Mouse (Mus musculus) intestine, postnatal 0 days (tissue): ENCODE data around the gene Aqp6. TPM values are rescaled to one million over a fixed set of nuclear protein-coding genes. Genes with fewer than 3 reads are reported as not detected.

Experiments used
- ATAC-seq: fragments of 200-750 bp; cut with Nextera tagmentation; 2 replicates; pipeline ENCODE4 v1.8.0; 2017; ENCODE audit warnings: mild to moderate bottlenecking, moderate TSS enrichment, moderate library complexity
- H3K27ac ChIP-seq: fragments of 300-500 bp; sonication (generic); 2 replicates; pipeline ENCODE4 v1.5.1; 2014; ENCODE audit warnings: mild to moderate bottlenecking, low read depth, low read length, moderate library complexity
- H3K27me3 ChIP-seq: fragments of 300-500 bp; sonication (generic); replicated peaks from 2 replicates; pipeline ENCODE4 v1.6.1; 2014; ENCODE audit warnings: low read length, mixed read lengths; ENCODE audit not compliant: control insufficient read depth, insufficient read depth
- H3K36me3 ChIP-seq: fragments of 300-500 bp; sonication (generic); 2 replicates; pipeline ENCODE4 v1.6.1; 2014; ENCODE audit warnings: mild to moderate bottlenecking, moderate library complexity; ENCODE audit not compliant: control insufficient read depth, insufficient read depth
- H3K4me1 ChIP-seq: fragments of 300-500 bp; sonication (generic); replicated peaks from 2 replicates; pipeline ENCODE4 v1.6.1; 2014; ENCODE audit warnings: antibody characterized with exemption, low read length, mixed read lengths; ENCODE audit not compliant: control insufficient read depth, insufficient read depth
- H3K4me2 ChIP-seq: fragments of 300-500 bp; sonication (generic); replicated peaks from 2 replicates; pipeline ENCODE4 v1.6.1; 2014; ENCODE audit warnings: low read depth, mild to moderate bottlenecking, moderate library complexity
- H3K4me3 ChIP-seq: fragments of 300-500 bp; sonication (generic); 2 replicates; pipeline ENCODE4 v1.5.1; 2014; ENCODE audit warnings: low read depth, low read length
- H3K9ac ChIP-seq: fragments of 300-500 bp; sonication (generic); 2 replicates; pipeline ENCODE4 v1.6.1; 2014; ENCODE audit warnings: mild to moderate bottlenecking, low read depth, low read length
- H3K9me3 ChIP-seq: fragments of 300-500 bp; sonication (generic); 2 replicates; pipeline ENCODE4 v1.6.1; 2016; ENCODE audit warnings: mixed run types; ENCODE audit not compliant: control insufficient read depth
- CTCF ChIP-seq: sonication (generic); IDR thresholded peaks from 2 replicates; pipeline ENCODE4 v1.5.1; 2016; ENCODE audit warnings: low read depth, mild to moderate bottlenecking, control low read depth, antibody characterized with exemption, moderate library complexity
- WGBS: fragments of 180-500 bp; shearing (Covaris S2); extraction: QIAGEN DNeasy Blood & Tissue Kit; methylation state at CpG from one replicate; pipeline ENCODE4 v1.1.7; 2014; 5-methylcytosine and 5-hydroxymethylcytosine counted together
- polyA plus RNA-seq: library from polyadenylated mRNA; unstranded; fragments of >200 nt; fragmentation: Nextera tagmentation; extraction: Ambion mirVana; gene quantifications from 2 replicates; pipeline ENCODE4 v1.2.1, GENCODE M21; 2015

Gene Aqp6
- polyA plus RNA-seq, 1 experiment from 2014 or later, result not detected

DNA sequence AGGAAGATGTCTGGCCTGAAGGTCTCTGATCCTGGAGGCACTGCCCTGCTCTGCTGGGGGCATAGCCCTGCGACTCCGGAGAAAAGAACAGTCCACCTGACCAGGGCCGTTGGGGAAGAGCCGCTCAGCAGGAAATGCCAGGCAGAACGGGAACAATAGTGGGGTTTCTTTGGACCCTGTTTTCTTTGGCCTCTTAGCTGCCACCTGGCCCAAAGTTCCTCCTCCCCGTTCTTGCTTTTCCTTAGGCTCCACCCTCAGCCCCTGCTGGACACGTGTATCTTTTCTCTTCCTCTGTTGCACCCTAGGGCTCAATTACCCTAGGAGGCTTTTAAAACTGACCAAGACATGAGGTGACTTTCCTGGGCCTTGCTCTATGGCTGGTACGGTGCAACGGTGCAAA, 12.0 kb upstream of the Aqp6 start:
- no peaks in the 10 kb centered on the region for H3K4me1 ChIP-seq
- no peak overlapping the region for H3K9ac ChIP-seq
- H3K27me3 ChIP-seq, result peaks cover 99% of the 10 kb centered on the region
- no peak for ATAC-seq
- WGBS, result 5% methylated on average over 9 of the region's 9 CpGs
- no peaks in the 10 kb centered on the region for H3K36me3 ChIP-seq
- H3K9me3 ChIP-seq, result no peaks in the 10 kb centered on the region
- no peak overlapping the region for H3K27ac ChIP-seq
- no peak overlapping the region for H3K4me3 ChIP-seq
- H3K4me2 ChIP-seq, result no peak overlapping the region
- no peak for TF ChIP-seq CTCF

DNA sequence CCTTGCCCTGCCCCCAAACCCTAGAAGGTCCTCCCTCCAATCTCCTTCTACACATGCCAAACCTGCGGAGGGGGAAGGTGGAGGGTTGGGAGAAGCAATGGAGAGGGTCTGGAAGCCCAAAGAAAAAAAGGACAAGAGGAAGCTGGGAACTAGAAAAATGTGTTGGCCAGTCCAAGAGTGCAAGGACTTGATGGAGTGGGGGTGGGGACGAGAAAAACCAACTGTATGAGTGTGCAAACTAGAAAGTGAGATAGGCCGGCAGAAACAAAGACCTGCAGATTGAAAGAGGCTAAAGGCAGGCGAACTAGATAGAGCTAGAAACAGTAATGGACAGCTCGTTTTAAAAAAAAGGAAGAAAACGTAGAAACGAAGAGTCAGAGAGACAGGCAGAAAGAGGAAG, 11.5 kb upstream of the Aqp6 start:
- H3K4me1 ChIP-seq, result no peaks in the 10 kb centered on the region
- no peaks in the 10 kb centered on the region for H3K36me3 ChIP-seq
- no peak overlapping the region for H3K4me2 ChIP-seq
- no peak overlapping the region for H3K27ac ChIP-seq
- peaks cover 99% of the 10 kb centered on the region for H3K27me3 ChIP-seq
- 23% methylated on average over 7 of the region's 7 CpGs for WGBS
- H3K4me3 ChIP-seq, result no peak overlapping the region
- H3K9ac ChIP-seq, result no peak overlapping the region
- no peaks in the 10 kb centered on the region for H3K9me3 ChIP-seq
- TF ChIP-seq CTCF, result no peak
- ATAC-seq, result no peak

DNA sequence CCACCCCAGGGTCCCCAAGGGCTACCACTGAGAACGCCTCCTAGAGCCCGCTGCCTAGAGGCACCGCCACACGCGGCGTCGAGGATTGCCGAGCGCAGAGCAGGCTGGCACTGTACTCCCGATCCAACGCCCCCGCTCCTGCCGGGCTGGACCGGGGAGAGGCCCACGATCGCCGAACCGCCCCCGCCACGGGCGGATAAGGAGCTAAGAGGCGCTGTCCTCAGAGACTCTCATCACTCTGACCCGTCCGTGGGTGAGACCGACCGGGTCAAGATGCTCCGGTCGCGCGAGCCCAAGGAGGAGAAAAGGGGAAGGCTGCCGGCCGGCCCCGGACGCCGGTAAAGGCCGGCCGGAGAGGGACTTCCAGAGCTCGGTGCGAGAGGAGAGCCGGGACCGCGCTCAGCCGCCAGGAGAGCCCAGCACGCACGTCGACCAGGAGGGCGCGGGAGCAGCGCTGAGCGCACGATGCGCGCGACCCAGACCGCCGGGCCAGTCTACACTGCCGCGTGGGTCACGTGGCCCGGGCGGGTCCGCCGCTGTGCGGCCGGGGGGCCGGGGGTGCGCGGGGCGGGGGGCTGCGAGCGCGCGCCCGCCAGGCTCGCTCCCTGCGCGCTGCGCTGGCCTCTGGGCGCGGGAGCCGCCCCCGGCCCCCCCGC, 10.6 kb upstream of the Aqp6 start, which contains the start of gene Aqp5:
Aqp5 (plus strand) TSS at position 354 of the 656 bp plus-strand sequence.
- Histone ChIP-seq H3K27ac (no peak within 1 kb of the TSS), H3K4me1 (no peaks in the 10 kb centered on the region), H3K9ac (no peak within 1 kb of the TSS), H3K36me3 (no peaks in the 10 kb centered on the region), H3K4me2 (peak within 1 kb of the TSS; percentile 65), H3K27me3 (peaks cover 99% of the 10 kb centered on the region), H3K4me3 (peak within 1 kb of the TSS; percentile 34), H3K9me3 (no peaks in the 10 kb centered on the region)
- WGBS, result 2% methylated on average over 56 of the region's 83 CpGs
- no peak for ATAC-seq
- TF ChIP-seq CTCF, result no peak

DNA sequence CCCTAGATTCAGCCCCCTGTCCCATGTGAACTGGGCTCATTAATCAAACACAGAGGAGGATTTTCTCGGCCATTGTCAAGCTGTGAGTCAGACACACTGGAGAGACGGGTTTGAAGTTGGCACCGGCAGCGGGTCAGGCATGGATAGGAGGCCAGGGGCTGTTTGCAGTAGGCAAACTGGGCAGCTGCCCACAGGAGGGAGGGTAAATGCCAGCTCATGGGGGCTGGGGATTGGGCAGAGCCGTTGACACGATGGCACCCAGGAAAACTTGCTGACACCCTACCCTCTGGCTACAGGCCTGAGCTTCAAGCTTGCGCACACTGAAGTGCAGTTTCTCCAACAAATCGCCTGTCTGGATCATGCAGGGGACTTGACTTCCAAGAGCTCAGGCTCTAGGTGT, 9.0 kb upstream of the Aqp6 start:
- Histone ChIP-seq H3K4me1 (no peaks in the 10 kb centered on the region), H3K36me3 (no peaks in the 10 kb centered on the region), H3K9me3 (no peaks in the 10 kb centered on the region), H3K9ac (no peak overlapping the region), H3K4me2 (no peak overlapping the region), H3K4me3 (no peak overlapping the region), H3K27ac (no peak overlapping the region), H3K27me3 (peaks cover 94% of the 10 kb centered on the region)
- WGBS, result 67% methylated on average over 8 of the region's 8 CpGs
- TF ChIP-seq CTCF, result no peak
- no peak for ATAC-seq

DNA sequence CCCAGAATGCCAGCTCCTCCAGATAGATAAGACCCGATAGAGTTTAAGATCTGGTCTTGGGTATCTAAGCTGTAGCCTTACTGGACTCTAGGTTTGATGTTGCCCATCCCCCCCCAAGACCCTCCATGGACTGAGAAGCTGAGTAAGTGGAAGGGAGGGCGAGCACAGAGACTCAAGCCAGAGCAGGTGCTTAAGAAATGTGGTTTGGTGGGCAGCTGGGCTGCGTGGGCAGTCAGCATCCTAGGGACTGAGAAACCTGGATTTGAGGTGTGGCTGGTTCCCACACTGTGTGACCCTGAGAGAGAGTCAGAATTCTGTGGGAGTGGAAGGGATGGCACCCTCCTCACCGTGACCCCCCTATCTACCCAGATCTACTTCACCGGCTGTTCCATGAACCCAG, 8.3 kb upstream of the Aqp6 start:
- Histone ChIP-seq H3K27ac (no peak overlapping the region), H3K4me2 (no peak overlapping the region), H3K4me1 (no peaks in the 10 kb centered on the region), H3K9ac (no peak overlapping the region), H3K27me3 (peaks cover 88% of the 10 kb centered on the region), H3K9me3 (no peaks in the 10 kb centered on the region), H3K4me3 (no peak overlapping the region), H3K36me3 (no peaks in the 10 kb centered on the region)
- WGBS, result 82% methylated on average over 5 of the region's 5 CpGs
- no peak for ATAC-seq
- no peak for TF ChIP-seq CTCF

DNA sequence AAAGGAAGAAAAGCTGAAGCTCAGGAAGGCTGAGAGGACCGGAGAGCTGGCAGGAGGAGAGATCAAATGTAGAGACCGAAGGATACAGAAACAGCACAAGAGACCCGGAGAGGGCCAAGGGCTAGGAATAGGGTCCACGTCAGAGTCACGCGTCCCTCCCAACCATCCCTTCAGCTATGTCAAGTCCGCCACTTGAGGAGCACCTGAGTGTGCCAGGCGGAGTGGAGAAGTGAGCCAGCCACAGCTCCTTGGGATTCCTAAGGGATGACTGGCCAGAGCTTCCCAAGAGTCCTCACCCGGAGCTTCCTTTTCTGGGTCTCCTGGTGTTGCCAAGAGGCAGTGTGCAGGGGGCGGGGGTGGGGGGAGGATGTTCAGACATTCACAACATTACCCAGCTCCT, 6.2 kb upstream of the Aqp6 start:
- no peak overlapping the region for H3K27ac ChIP-seq
- H3K4me1 ChIP-seq, result no peaks in the 10 kb centered on the region
- ATAC-seq, result no peak
- TF ChIP-seq CTCF, result no peak
- no peaks in the 10 kb centered on the region for H3K9me3 ChIP-seq
- 69% methylated on average over 10 of the region's 10 CpGs for WGBS
- H3K27me3 ChIP-seq, result peaks cover 76% of the 10 kb centered on the region
- H3K4me3 ChIP-seq, result no peak overlapping the region
- no peaks in the 10 kb centered on the region for H3K36me3 ChIP-seq
- no peak overlapping the region for H3K9ac ChIP-seq
- H3K4me2 ChIP-seq, result no peak overlapping the region
